Mouse (Mus musculus): ENCODE measurements around the gene Fn1. TPM values are rescaled to one million over a fixed set of nuclear protein-coding genes. Genes with fewer than 3 reads are reported as not detected.
A peak's percentile ranks its signal among the peaks of the same experiment; 100 is the strongest.

Gene Fn1
- polyA plus RNA-seq, 1 experiment from 2014 or later = 233 TPM

- H3K4me2 ChIP-seq (replicated peaks) = no peak overlapping the region
- WGBS = 92% methylated on average over 8 of the region's 8 CpGs
- peaks cover 77% of the 10 kb centered on the region for H3K36me3 ChIP-seq
- no peak for ATAC-seq (ENCODE audit: insufficient number of reproducible peaks, insufficient read depth, low FRiP score, low TSS enrichment)
- no peaks in the 10 kb centered on the region for H3K9me3 ChIP-seq
- no peak overlapping the region for H3K9ac ChIP-seq
- no peaks in the 10 kb centered on the region for H3K27me3 ChIP-seq
- H3K27ac ChIP-seq = no peak overlapping the region
- no peaks in the 10 kb centered on the region for H3K4me1 ChIP-seq
- H3K4me3 ChIP-seq = no peak overlapping the region
These were observed 22.8 kb downstream of the Fn1 start for GRCm38 (mm10) chr1:71630243-71630642.

GRCm38 (mm10) chr1:71623625-71624024, 29.4 kb downstream of the Fn1 start:
- Histone ChIP-seq H3K4me1 (no peaks in the 10 kb centered on the region), H3K9ac (no peak overlapping the region), H3K9me3 (no peaks in the 10 kb centered on the region), H3K4me2 (replicated peaks) (no peak overlapping the region), H3K27ac (no peak overlapping the region), H3K36me3 (peaks cover 86% of the 10 kb centered on the region), H3K4me3 (no peak overlapping the region), H3K27me3 (no peaks in the 10 kb centered on the region)
- no peak for ATAC-seq (ENCODE audit: insufficient number of reproducible peaks, insufficient read depth, low FRiP score, low TSS enrichment)
- 95% methylated on average over 6 of the region's 6 CpGs for WGBS

- no peaks in the 10 kb centered on the region for H3K27me3 ChIP-seq
- no peak overlapping the region for H3K9ac ChIP-seq
- no peak overlapping the region for H3K4me3 ChIP-seq
- H3K27ac ChIP-seq = no peak overlapping the region
- ATAC-seq (ENCODE audit: insufficient number of reproducible peaks, insufficient read depth, low FRiP score, low TSS enrichment) = no peak
- H3K9me3 ChIP-seq = no peaks in the 10 kb centered on the region
- no peak overlapping the region for H3K4me2 ChIP-seq (replicated peaks)
- H3K4me1 ChIP-seq = no peaks in the 10 kb centered on the region
- H3K36me3 ChIP-seq = peaks cover 83% of the 10 kb centered on the region
- WGBS = 95% methylated on average over 2 of the region's 2 CpGs
These were observed 31.5 kb downstream of the Fn1 start for GRCm38 (mm10) chr1:71621526-71621925.

GRCm38 (mm10) chr1:71614545-71615246, 38.3 kb downstream of the Fn1 start:
- H3K9ac ChIP-seq = no peak overlapping the region
- no peak overlapping the region for H3K4me2 ChIP-seq (replicated peaks)
- no peak overlapping the region for H3K27ac ChIP-seq
- 87% methylated on average over 8 of the region's 8 CpGs for WGBS
- H3K9me3 ChIP-seq = no peaks in the 10 kb centered on the region
- H3K4me3 ChIP-seq = no peak overlapping the region
- peaks cover 93% of the 10 kb centered on the region for H3K36me3 ChIP-seq
- no peaks in the 10 kb centered on the region for H3K27me3 ChIP-seq
- 0 out of 2 replicates have a peak, but pooled peaks have one; percentile 28 for ATAC-seq (ENCODE audit: insufficient number of reproducible peaks, insufficient read depth, low FRiP score, low TSS enrichment)
- no peaks in the 10 kb centered on the region for H3K4me1 ChIP-seq

GRCm38 (mm10) chr1:71612256-71612655, 40.7 kb downstream of the Fn1 start:
- no peaks in the 10 kb centered on the region for H3K9me3 ChIP-seq
- 95% methylated on average over 21 of the region's 21 CpGs for WGBS
- no peak overlapping the region for H3K4me2 ChIP-seq (replicated peaks)
- no peak for ATAC-seq (ENCODE audit: insufficient number of reproducible peaks, insufficient read depth, low FRiP score, low TSS enrichment)
- H3K4me3 ChIP-seq = no peak overlapping the region
- H3K27ac ChIP-seq = no peak overlapping the region
- H3K9ac ChIP-seq = no peak overlapping the region
- no peaks in the 10 kb centered on the region for H3K4me1 ChIP-seq
- H3K27me3 ChIP-seq = no peaks in the 10 kb centered on the region
- peaks cover 90% of the 10 kb centered on the region for H3K36me3 ChIP-seq

- Histone ChIP-seq H3K36me3 (peaks cover 94% of the 10 kb centered on the region), H3K9ac (no peak overlapping the region), H3K27me3 (no peaks in the 10 kb centered on the region), H3K27ac (no peak overlapping the region), H3K4me1 (no peaks in the 10 kb centered on the region), H3K4me2 (replicated peaks) (no peak overlapping the region), H3K4me3 (no peak overlapping the region), H3K9me3 (no peaks in the 10 kb centered on the region)
- no peak for ATAC-seq (ENCODE audit: insufficient number of reproducible peaks, insufficient read depth, low FRiP score, low TSS enrichment)
- WGBS = 89% methylated on average over 5 of the region's 5 CpGs
These were observed 43.1 kb downstream of the Fn1 start for GRCm38 (mm10) chr1:71609916-71610315.

- Histone ChIP-seq H3K4me3 (no peak overlapping the region), H3K27me3 (no peaks in the 10 kb centered on the region), H3K36me3 (peaks cover 94% of the 10 kb centered on the region), H3K4me1 (no peaks in the 10 kb centered on the region), H3K9ac (no peak overlapping the region), H3K9me3 (no peaks in the 10 kb centered on the region), H3K27ac (no peak overlapping the region), H3K4me2 (replicated peaks) (no peak overlapping the region)
- WGBS = 94% methylated on average over 37 of the region's 37 CpGs
- ATAC-seq (ENCODE audit: insufficient number of reproducible peaks, insufficient read depth, low FRiP score, low TSS enrichment) = no peak
These were observed 43.8 kb downstream of the Fn1 start for GRCm38 (mm10) chr1:71609057-71609775.

GRCm38 (mm10) chr1:71606600-71607325, 46.2 kb downstream of the Fn1 start:
- Histone ChIP-seq H3K9me3 (no peaks in the 10 kb centered on the region), H3K27me3 (no peaks in the 10 kb centered on the region), H3K36me3 (peaks cover 92% of the 10 kb centered on the region), H3K4me3 (no peak overlapping the region), H3K4me2 (replicated peaks) (no peak overlapping the region), H3K9ac (no peak overlapping the region), H3K27ac (no peak overlapping the region), H3K4me1 (no peaks in the 10 kb centered on the region)
- ATAC-seq (ENCODE audit: insufficient number of reproducible peaks, insufficient read depth, low FRiP score, low TSS enrichment) = no peak
- 95% methylated on average over 8 of the region's 8 CpGs for WGBS

- Histone ChIP-seq H3K9ac (no peak overlapping the region), H3K27me3 (no peaks in the 10 kb centered on the region), H3K9me3 (no peaks in the 10 kb centered on the region), H3K4me2 (replicated peaks) (no peak overlapping the region), H3K36me3 (peaks cover 91% of the 10 kb centered on the region), H3K4me3 (no peak overlapping the region), H3K27ac (no peak overlapping the region), H3K4me1 (no peaks in the 10 kb centered on the region)
- 93% methylated on average over 2 of the region's 2 CpGs for WGBS
- no peak for ATAC-seq (ENCODE audit: insufficient number of reproducible peaks, insufficient read depth, low FRiP score, low TSS enrichment)
These were observed 47.2 kb downstream of the Fn1 start for GRCm38 (mm10) chr1:71605751-71606150.

GRCm38 (mm10) chr1:71595365-71595764, 57.6 kb downstream of the Fn1 start:
- peaks cover 96% of the 10 kb centered on the region for H3K36me3 ChIP-seq
- no peak overlapping the region for H3K4me2 ChIP-seq (replicated peaks)
- 95% methylated on average over 4 of the region's 4 CpGs for WGBS
- no peak for ATAC-seq (ENCODE audit: insufficient number of reproducible peaks, insufficient read depth, low FRiP score, low TSS enrichment)
- H3K9me3 ChIP-seq = no peaks in the 10 kb centered on the region
- H3K4me3 ChIP-seq = no peak overlapping the region
- H3K9ac ChIP-seq = no peak overlapping the region
- H3K4me1 ChIP-seq = no peaks in the 10 kb centered on the region
- no peaks in the 10 kb centered on the region for H3K27me3 ChIP-seq
- no peak overlapping the region for H3K27ac ChIP-seq

GRCm38 (mm10) chr1:71594268-71594667, 58.7 kb downstream of the Fn1 start:
- no peak overlapping the region for H3K4me2 ChIP-seq (replicated peaks)
- WGBS = 90% methylated on average over 2 of the region's 2 CpGs
- peaks cover 96% of the 10 kb centered on the region for H3K36me3 ChIP-seq
- ATAC-seq (ENCODE audit: insufficient number of reproducible peaks, insufficient read depth, low FRiP score, low TSS enrichment) = no peak
- H3K9me3 ChIP-seq = no peaks in the 10 kb centered on the region
- no peaks in the 10 kb centered on the region for H3K4me1 ChIP-seq
- no peaks in the 10 kb centered on the region for H3K27me3 ChIP-seq
- no peak overlapping the region for H3K9ac ChIP-seq
- H3K27ac ChIP-seq = no peak overlapping the region
- no peak overlapping the region for H3K4me3 ChIP-seq

- Histone ChIP-seq H3K4me1 (no peaks in the 10 kb centered on the region), H3K27me3 (no peaks in the 10 kb centered on the region), H3K4me3 (no peak overlapping the region), H3K9ac (no peak overlapping the region), H3K27ac (no peak overlapping the region), H3K9me3 (no peaks in the 10 kb centered on the region), H3K4me2 (replicated peaks) (no peak overlapping the region), H3K36me3 (peaks cover 96% of the 10 kb centered on the region)
- WGBS = 94% methylated on average over 9 of the region's 9 CpGs
- ATAC-seq (ENCODE audit: insufficient number of reproducible peaks, insufficient read depth, low FRiP score, low TSS enrichment) = no peak
These were observed 59.8 kb downstream of the Fn1 start for GRCm38 (mm10) chr1:71593184-71593583.
